Mouse (Mus musculus) heart, adult 2 months (tissue): ENCODE data around the gene Gm20696. TPM values are rescaled to one million over a fixed set of nuclear protein-coding genes. Genes with fewer than 3 reads are reported as not detected.

Source experiments
- DNase-seq, 2 experiments: peaks; one replicate each; pipeline ENCODE4 v3.0.0; 2021
- H3K27ac ChIP-seq: fragments of 200-600 bp; 2 replicates; pipeline ENCODE4 v1.8.1; 2022
- H3K27me3 ChIP-seq: fragments of 200-500 bp; 2 replicates; pipeline ENCODE4 v1.6.1; 2012; ENCODE audit warnings: mild to moderate bottlenecking, low read length, inconsistent platforms, mixed read lengths; ENCODE audit not compliant: control insufficient read depth, insufficient read depth
- H3K36me3 ChIP-seq: fragments of 200-500 bp; 2 replicates; pipeline ENCODE4 v1.6.1; 2012; ENCODE audit warnings: low read length, inconsistent platforms; ENCODE audit not compliant: control insufficient read depth, insufficient read depth
- H3K4me1 ChIP-seq: fragments of 200-500 bp; 2 replicates; pipeline ENCODE4 v1.6.1; 2011; ENCODE audit warnings: low read length; ENCODE audit not compliant: control insufficient read depth, insufficient read depth
- H3K4me3 ChIP-seq: fragments of 200-600 bp; 2 replicates; pipeline ENCODE4 v1.8.1; 2022
- H3K79me2 ChIP-seq: fragments of 200-500 bp; replicated peaks from 2 replicates; pipeline ENCODE4 v1.6.1; 2012; ENCODE audit warnings: mild to moderate bottlenecking, inconsistent platforms, low read length, moderate library complexity, mixed read lengths; ENCODE audit not compliant: control insufficient read depth, insufficient read depth
- H3K9ac ChIP-seq: fragments of 200-500 bp; 2 replicates; pipeline ENCODE4 v1.6.1; 2012; ENCODE audit warnings: low read depth, mild to moderate bottlenecking, control low read depth, inconsistent platforms, low read length, mixed read lengths
- CTCF ChIP-seq: fragments of 200-600 bp; IDR thresholded peaks from 2 replicates; pipeline ENCODE4 v1.8.1; 2022; ENCODE audit warnings: antibody characterized with exemption, mild to moderate bottlenecking, moderate library complexity
- EP300 ChIP-seq: fragments of 200-500 bp; IDR thresholded peaks from 2 replicates; pipeline ENCODE4 v1.6.1; 2011; ENCODE audit warnings: low read depth, low read length, control low read depth; ENCODE audit not compliant: insufficient read depth
- POLR2A ChIP-seq: fragments of 200-500 bp; IDR thresholded peaks from 2 replicates; pipeline ENCODE4 v1.6.1; 2011; ENCODE audit warnings: mild to moderate bottlenecking, low read depth, low read length, control low read depth; ENCODE audit not compliant: insufficient read depth
- WGBS: fragments of 180-500 bp; shearing (Covaris S2); methylation state at CpG from one replicate; pipeline ENCODE4 v1.1.7; 2018; 5-methylcytosine and 5-hydroxymethylcytosine counted together
- intact Hi-C: fragments of 180-260 bp; cut with DNase I; formaldehyde crosslinking; loops from one replicate; pipeline ENCODE4 v1.15.1; 2025
- polyA plus RNA-seq: library from polyadenylated mRNA; depleted of rRNA; stranded (reverse); fragments of >200 nt; gene quantifications from 2 replicates; pipeline ENCODE4 v1.2.3, GENCODE M21; 2012
- total RNA-seq, 2 experiments: library from RNA; stranded (reverse); gene quantifications; 2 replicates each; pipeline ENCODE4 v1.2.3; 2021

Gene Gm20696
- total and polyA plus RNA-seq, 3 experiments = 0.61 to 1.7 (median 1.4) TPM

- no peaks in the 10 kb centered on the region for H3K36me3 ChIP-seq
- no peak overlapping the region for H3K9ac ChIP-seq
- TF ChIP-seq EP300 (no peak), POLR2A (0 out of 2 replicates have a peak, but pooled peaks have one; percentile 10)
- 47% methylated on average over 19 of the region's 19 CpGs for WGBS
- intact Hi-C loops = loop anchor here (5.0 kb wide), 3 partner anchors 133 to 417 kb away; partner anchors contain the start of gene Foxp1
- peak; percentile 55 to 77 for DNase-seq
- no peaks in the 10 kb centered on the region for H3K27me3 ChIP-seq
- no peak overlapping the region for H3K4me3 ChIP-seq
- H3K4me1 ChIP-seq = peaks cover 11% of the 10 kb centered on the region
- H3K27ac ChIP-seq = peak overlapping the region; percentile 68
- H3K79me2 ChIP-seq = no peaks in the 10 kb centered on the region
These were observed 277.6 kb downstream of the Gm20696 start for GRCm38 (mm10) chr6:99388741-99389675.

GRCm38 (mm10) chr6:99388023-99388422 is 278.6 kb downstream of the Gm20696 start:
- 63% methylated on average over 5 of the region's 5 CpGs for WGBS
- Histone ChIP-seq H3K79me2 (no peaks in the 10 kb centered on the region), H3K27me3 (no peaks in the 10 kb centered on the region), H3K36me3 (no peaks in the 10 kb centered on the region), H3K4me3 (no peak overlapping the region), H3K4me1 (peaks cover 12% of the 10 kb centered on the region), H3K27ac (peak overlapping the region; percentile 68), H3K9ac (no peak overlapping the region)
- TF ChIP-seq POLR2A (no peak), EP300 (no peak), CTCF (no peak)
- intact Hi-C loops = loop anchor here (5.0 kb wide), 3 partner anchors 134 to 416 kb away; partner anchors contain the start of gene Foxp1
- no peak for DNase-seq

- peaks cover 14% of the 10 kb centered on the region for H3K4me1 ChIP-seq
- H3K4me3 ChIP-seq = no peak overlapping the region
- intact Hi-C loops = loop anchor here (5.0 kb wide), 3 partner anchors 137 to 413 kb away; partner anchors contain the start of gene Foxp1
- H3K79me2 ChIP-seq = no peaks in the 10 kb centered on the region
- DNase-seq = peak; percentile 50 to 52
- TF ChIP-seq CTCF (peak; percentile 76), POLR2A (no peak), EP300 (no peak)
- no peak overlapping the region for H3K27ac ChIP-seq
- no peaks in the 10 kb centered on the region for H3K36me3 ChIP-seq
- H3K9ac ChIP-seq = no peak overlapping the region
- 69% methylated on average over 2 of the region's 2 CpGs for WGBS
- H3K27me3 ChIP-seq = no peaks in the 10 kb centered on the region
These were observed 281.5 kb downstream of the Gm20696 start for GRCm38 (mm10) chr6:99385059-99385604.

- intact Hi-C loops = no loop called here
- Histone ChIP-seq H3K27ac (peak overlapping the region; percentile 20; the same call in 1 of the 2 replicates), H3K27me3 (no peaks in the 10 kb centered on the region), H3K4me3 (no peak overlapping the region), H3K79me2 (no peaks in the 10 kb centered on the region), H3K4me1 (peaks cover 12% of the 10 kb centered on the region), H3K36me3 (no peaks in the 10 kb centered on the region), H3K9ac (no peak overlapping the region)
- no peak for TF ChIP-seq CTCF
- TF ChIP-seq EP300 = no peak
- TF ChIP-seq POLR2A = no peak
- DNase-seq = no peak
- 33% methylated on average over 4 of the region's 4 CpGs for WGBS
These were observed 282.6 kb downstream of the Gm20696 start for GRCm38 (mm10) chr6:99383846-99384472.

DNA sequence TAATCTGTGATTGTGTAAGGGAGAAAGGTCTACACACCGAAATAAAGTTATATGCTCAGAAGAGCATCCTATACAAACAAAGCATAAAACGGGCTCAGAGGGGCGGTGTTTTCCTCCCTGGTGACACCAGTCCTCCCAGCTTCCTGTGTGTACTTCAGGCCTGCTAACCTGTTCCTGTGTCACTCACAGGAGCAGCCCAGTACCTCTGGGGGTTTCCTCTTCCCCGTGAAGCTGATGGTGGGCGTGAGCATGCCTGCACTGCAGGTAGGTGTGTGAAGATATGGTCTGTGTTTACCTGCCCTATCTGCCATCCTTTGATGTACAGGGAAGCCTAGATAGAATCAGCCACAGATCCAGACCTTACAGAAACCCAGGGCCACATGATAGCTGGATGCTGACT is 286.5 kb downstream of the Gm20696 start:
- WGBS = 57% methylated on average over 5 of the region's 5 CpGs
- Histone ChIP-seq H3K79me2 (no peaks in the 10 kb centered on the region), H3K4me3 (no peak overlapping the region), H3K9ac (no peak overlapping the region), H3K27ac (peak overlapping the region; percentile 76), H3K4me1 (peaks cover 23% of the 10 kb centered on the region), H3K36me3 (no peaks in the 10 kb centered on the region; the same call in 1 of the 2 replicates), H3K27me3 (no peaks in the 10 kb centered on the region)
- intact Hi-C loops = no loop called here
- TF ChIP-seq EP300 = no peak
- TF ChIP-seq POLR2A = no peak
- no peak for TF ChIP-seq CTCF
- no peak for DNase-seq
